Mouse (Mus musculus) testis, adult 2 months (tissue): ENCODE results near the gene Irgc1.

Source experiments
- CTCF ChIP-seq: fragments of 200-500 bp; IDR thresholded peaks from 2 replicates; pipeline ENCODE4 v1.5.1; 2012; ENCODE audit warnings: low read depth, mild to moderate bottlenecking, inconsistent platforms, low read length, moderate library complexity; ENCODE audit not compliant: control insufficient read depth, insufficient read depth, insufficient replicate concordance
- POLR2A ChIP-seq: fragments of 200-500 bp; IDR thresholded peaks from 2 replicates; pipeline ENCODE4 v1.6.1; 2012; ENCODE audit warnings: low read depth, mild to moderate bottlenecking, inconsistent platforms, low read length, moderate library complexity; ENCODE audit not compliant: control insufficient read depth

DNA sequence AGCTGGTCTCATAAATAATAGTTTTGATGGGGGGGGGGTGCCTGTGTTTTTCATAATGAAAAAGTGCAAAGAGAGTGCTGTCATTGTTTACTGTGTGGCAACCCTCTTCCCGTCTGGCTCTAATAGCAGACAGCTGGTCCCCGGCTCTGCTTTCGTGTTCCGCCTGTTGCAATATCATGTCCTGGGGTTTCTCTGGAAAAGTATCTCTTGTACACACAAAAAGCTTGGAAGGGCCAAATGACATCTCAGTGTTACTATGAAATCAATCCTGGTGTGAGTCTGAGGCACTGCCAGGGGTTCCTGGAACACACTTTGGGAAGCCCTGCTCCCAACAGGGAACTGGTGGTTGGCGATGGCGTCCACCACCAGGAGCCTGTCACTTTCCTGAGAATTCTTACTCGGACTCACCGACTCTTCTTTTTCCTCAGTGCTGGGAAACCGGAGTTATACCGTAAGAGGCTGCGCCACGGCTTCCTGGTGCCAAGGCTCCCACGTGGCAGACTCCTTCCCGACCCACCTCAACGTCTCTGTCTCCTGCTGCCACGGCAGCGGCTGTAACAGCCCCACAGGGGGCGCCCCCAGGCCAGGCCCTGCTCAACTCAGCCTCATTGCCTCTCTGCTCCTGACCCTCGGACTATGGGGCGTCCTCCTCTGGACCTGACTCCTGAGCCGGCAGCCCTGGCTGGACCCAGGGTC is 22.9 kb upstream of the Irgc1 start:
- TF ChIP-seq POLR2A, result no peak
- no peak for TF ChIP-seq CTCF
